Mouse (Mus musculus): ENCODE data around the gene Itga11. TPM values are rescaled to one million over a fixed set of nuclear protein-coding genes. Genes with fewer than 3 reads are reported as not detected.
A peak's percentile ranks its signal among the peaks of the same experiment; 100 is the strongest.

Itga11 gene
- polyA plus RNA-seq, 1 experiment = 3.8 TPM

DNA sequence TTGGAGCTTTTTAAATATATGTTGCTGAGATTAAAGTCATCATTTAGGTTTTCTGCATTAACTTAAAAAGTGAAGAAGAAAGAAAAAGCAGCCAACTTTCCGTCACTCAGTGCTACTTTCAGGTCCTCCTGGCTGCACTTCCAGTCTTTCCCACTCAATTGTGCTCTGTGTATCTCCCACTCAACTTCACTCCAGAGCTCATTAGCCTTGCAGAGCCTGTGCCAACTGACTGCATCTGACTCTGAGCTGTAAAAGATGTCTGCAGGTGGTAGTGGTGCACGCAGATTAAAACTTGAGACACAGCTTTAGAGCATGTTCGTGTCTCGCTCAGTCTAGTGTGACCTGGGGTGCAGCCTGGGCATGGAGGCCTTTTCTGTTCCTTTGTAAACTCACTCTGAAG lies 80.7 kb downstream of the Itga11 start:
- Histone ChIP-seq H3K27me3 (ENCODE audit: control insufficient read depth, insufficient read depth, low read length) (no peaks in the 10 kb centered on the region), H3K4me3 (ENCODE audit: low read depth, low read length) (no peak overlapping the region), H3K27ac (ENCODE audit: insufficient read depth, low read depth, low read length) (no peak overlapping the region), H3K36me3 (ENCODE audit: control insufficient read depth, insufficient read depth, low read length) (no peaks in the 10 kb centered on the region), H3K4me1 (ENCODE audit: control insufficient read depth, insufficient read depth, insufficient read length, low read length) (no peaks in the 10 kb centered on the region)
- TF ChIP-seq CTCF (IDR thresholded peaks at IDR 0.05; ENCODE audit: extremely low read depth, insufficient read length, insufficient replicate concordance, low read depth, low read length) (no peak), POLR2A (IDR thresholded peaks at IDR 0.05; ENCODE audit: low read depth, low read length) (no peak)
- 89% methylated on average over 4 of the region's 4 CpGs for WGBS

DNA sequence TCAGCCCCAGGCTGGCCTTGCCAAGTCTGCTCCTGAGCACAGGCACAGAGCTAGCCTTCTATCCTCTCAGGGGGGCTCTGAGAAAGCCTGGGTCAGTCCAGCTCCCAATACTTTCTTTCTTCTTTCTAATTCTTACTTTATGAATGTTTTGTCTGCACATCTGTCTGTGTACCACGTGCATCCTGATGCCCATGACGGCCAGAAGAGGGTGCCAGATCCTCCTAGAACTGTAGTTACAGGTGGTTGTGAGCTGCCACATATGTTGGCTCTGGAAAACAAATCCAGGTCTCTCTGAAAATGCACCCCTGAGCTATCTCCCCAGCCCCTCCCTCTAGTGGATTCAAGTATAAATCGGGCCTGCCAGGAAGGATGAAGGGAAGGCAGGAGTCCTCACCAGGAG lies 82.0 kb downstream of the Itga11 start:
- TF ChIP-seq POLR2A (IDR thresholded peaks at IDR 0.05; ENCODE audit: low read depth, low read length) (no peak), CTCF (IDR thresholded peaks at IDR 0.05; ENCODE audit: extremely low read depth, insufficient read length, insufficient replicate concordance, low read depth, low read length) (peak; percentile 34; the same call in 1 of the 2 replicates)
- 52% methylated on average over 3 of the region's 3 CpGs for WGBS
- no peaks in the 10 kb centered on the region for H3K36me3 ChIP-seq (ENCODE audit: control insufficient read depth, insufficient read depth, low read length)

DNA sequence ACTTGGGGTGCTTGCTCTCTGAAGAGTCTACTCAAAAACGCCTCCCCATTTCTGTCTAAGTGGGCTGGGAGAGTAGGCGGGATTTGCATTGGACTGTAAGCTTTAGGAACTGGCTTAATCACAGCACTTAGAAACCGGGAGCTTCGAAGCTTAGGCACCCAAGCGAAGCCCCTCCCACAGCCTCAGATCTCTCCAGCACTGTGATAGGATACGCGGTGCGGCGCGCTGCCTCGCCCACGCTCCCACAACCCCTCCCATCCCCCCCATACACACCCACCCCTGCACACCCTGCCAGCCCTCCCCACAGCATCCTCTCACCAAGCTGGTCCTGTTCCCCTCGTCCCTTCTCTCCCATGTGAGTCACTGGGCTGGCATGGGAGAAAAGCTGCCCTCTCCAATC lies 85.9 kb downstream of the Itga11 start:
- Histone ChIP-seq H3K36me3 (ENCODE audit: control insufficient read depth, insufficient read depth, low read length) (no peaks in the 10 kb centered on the region), H3K4me3 (ENCODE audit: low read depth, low read length) (no peak overlapping the region), H3K27ac (ENCODE audit: insufficient read depth, low read depth, low read length) (no peak overlapping the region), H3K27me3 (ENCODE audit: control insufficient read depth, insufficient read depth, low read length) (no peaks in the 10 kb centered on the region), H3K4me1 (ENCODE audit: control insufficient read depth, insufficient read depth, insufficient read length, low read length) (no peaks in the 10 kb centered on the region)
- 23% methylated on average over 13 of the region's 13 CpGs for WGBS
- TF ChIP-seq CTCF (IDR thresholded peaks at IDR 0.05; ENCODE audit: extremely low read depth, insufficient read length, insufficient replicate concordance, low read depth, low read length) (no peak), POLR2A (IDR thresholded peaks at IDR 0.05; ENCODE audit: low read depth, low read length) (no peak)

More for the DNA sequence above, 82.0 kb downstream of the Itga11 start:
- Histone ChIP-seq H3K4me3 (ENCODE audit: low read depth, low read length) (no peak overlapping the region), H3K4me1 (ENCODE audit: control insufficient read depth, insufficient read depth, insufficient read length, low read length) (no peaks in the 10 kb centered on the region), H3K27me3 (ENCODE audit: control insufficient read depth, insufficient read depth, low read length) (no peaks in the 10 kb centered on the region), H3K27ac (ENCODE audit: insufficient read depth, low read depth, low read length) (no peak overlapping the region)

DNA sequence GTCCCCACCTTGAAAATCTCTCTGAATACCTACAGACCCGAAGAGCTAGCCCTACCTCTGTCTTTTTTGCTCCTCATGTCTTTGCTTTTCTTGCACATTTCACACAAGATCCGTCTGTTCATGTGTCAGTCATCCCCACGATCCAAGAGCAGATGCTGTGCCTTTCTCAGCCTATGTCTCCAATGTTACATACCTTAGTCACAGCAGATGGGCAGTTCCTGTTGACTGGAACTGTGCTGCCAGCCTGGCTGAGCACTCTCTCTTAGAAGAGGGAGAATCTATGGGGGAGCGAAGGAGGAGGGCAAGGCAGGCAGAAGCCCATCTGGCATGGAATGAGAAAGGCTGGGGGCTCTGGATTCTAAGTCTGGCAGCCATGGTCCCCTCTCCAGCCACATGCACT lies 87.7 kb downstream of the Itga11 start:
- Histone ChIP-seq H3K4me3 (ENCODE audit: low read depth, low read length) (no peak overlapping the region), H3K4me1 (ENCODE audit: control insufficient read depth, insufficient read depth, insufficient read length, low read length) (no peaks in the 10 kb centered on the region), H3K27ac (ENCODE audit: insufficient read depth, low read depth, low read length) (no peak overlapping the region), H3K36me3 (ENCODE audit: control insufficient read depth, insufficient read depth, low read length) (no peaks in the 10 kb centered on the region), H3K27me3 (ENCODE audit: control insufficient read depth, insufficient read depth, low read length) (no peaks in the 10 kb centered on the region)
- TF ChIP-seq POLR2A (IDR thresholded peaks at IDR 0.05; ENCODE audit: low read depth, low read length) (no peak), CTCF (IDR thresholded peaks at IDR 0.05; ENCODE audit: extremely low read depth, insufficient read length, insufficient replicate concordance, low read depth, low read length) (no peak)
- 69% methylated on average over 4 of the region's 4 CpGs for WGBS

DNA sequence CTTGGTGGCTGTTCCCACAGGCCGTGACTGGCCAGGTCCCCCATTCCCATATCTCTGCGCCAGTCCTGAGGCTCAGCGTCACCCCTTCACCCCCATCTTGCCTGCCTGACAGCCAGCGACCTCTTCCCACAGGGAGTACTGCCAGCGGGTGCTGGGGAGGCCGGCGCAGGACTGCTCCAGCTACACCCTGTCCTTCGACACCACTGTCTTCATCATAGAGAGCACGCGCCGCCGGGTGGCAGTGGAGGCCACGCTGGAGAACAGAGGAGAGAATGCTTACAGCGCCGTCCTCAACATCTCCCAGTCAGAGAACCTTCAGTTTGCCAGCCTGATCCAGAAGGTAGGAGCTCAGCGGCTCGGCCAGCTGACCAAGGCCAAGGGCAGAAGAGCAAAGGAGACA lies 89.8 kb downstream of the Itga11 start:
- no peaks in the 10 kb centered on the region for H3K4me1 ChIP-seq (ENCODE audit: control insufficient read depth, insufficient read depth, insufficient read length, low read length)
- no peaks in the 10 kb centered on the region for H3K36me3 ChIP-seq (ENCODE audit: control insufficient read depth, insufficient read depth, low read length)
- H3K27me3 ChIP-seq (ENCODE audit: control insufficient read depth, insufficient read depth, low read length) = no peaks in the 10 kb centered on the region
- H3K4me3 ChIP-seq (ENCODE audit: low read depth, low read length) = no peak overlapping the region
- H3K27ac ChIP-seq (ENCODE audit: insufficient read depth, low read depth, low read length) = no peak overlapping the region
- 77% methylated on average over 17 of the region's 17 CpGs for WGBS
- TF ChIP-seq CTCF (IDR thresholded peaks at IDR 0.05; ENCODE audit: extremely low read depth, insufficient read length, insufficient replicate concordance, low read depth, low read length) (no peak), POLR2A (IDR thresholded peaks at IDR 0.05; ENCODE audit: low read depth, low read length) (no peak)

DNA sequence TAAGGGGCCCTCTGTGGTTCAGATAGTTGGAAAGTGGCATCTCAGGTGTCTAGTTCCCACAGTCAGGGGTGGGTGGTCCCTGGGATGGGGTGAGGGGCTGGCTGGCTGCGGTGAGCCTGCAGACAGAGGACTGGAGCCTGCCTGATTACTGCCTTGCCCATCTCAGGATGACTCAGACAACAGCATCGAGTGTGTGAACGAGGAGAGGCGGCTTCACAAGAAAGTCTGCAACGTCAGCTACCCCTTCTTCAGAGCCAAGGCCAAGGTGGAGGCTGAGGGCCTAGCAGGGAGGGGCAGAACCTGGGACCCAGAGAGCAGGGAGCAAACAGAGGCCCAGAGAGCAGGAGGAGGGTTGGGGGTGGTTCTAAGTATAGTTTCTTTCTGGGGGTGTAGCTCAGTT lies 90.7 kb downstream of the Itga11 start:
- 63% methylated on average over 5 of the region's 5 CpGs for WGBS
- no peak overlapping the region for H3K4me3 ChIP-seq (ENCODE audit: low read depth, low read length)
- no peak overlapping the region for H3K27ac ChIP-seq (ENCODE audit: insufficient read depth, low read depth, low read length)
- no peaks in the 10 kb centered on the region for H3K4me1 ChIP-seq (ENCODE audit: control insufficient read depth, insufficient read depth, insufficient read length, low read length)
- H3K27me3 ChIP-seq (ENCODE audit: control insufficient read depth, insufficient read depth, low read length) = no peaks in the 10 kb centered on the region
- TF ChIP-seq POLR2A (IDR thresholded peaks at IDR 0.05; ENCODE audit: low read depth, low read length) = no peak
- no peak for TF ChIP-seq CTCF (IDR thresholded peaks at IDR 0.05; ENCODE audit: extremely low read depth, insufficient read length, insufficient replicate concordance, low read depth, low read length)
- no peaks in the 10 kb centered on the region for H3K36me3 ChIP-seq (ENCODE audit: control insufficient read depth, insufficient read depth, low read length)

DNA sequence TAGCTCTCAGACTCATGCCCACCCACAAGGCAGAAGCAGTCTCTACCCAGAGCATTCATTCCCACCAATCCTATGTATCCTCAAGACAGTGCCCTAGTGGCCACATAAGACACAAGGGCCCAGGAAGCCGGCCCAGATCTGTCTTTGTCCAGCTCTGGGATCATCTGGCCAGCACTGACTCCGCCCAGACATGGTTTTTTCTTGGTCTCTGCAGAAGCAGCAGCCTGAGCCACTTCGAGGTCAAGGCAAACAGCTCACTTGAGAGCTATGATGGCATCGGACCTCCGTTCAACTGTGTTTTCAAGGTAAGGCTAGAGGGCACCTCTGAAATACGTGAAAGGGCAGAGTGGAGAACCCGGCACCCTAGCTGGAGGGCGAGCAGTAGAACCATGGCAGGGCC lies 95.1 kb downstream of the Itga11 start:
- Histone ChIP-seq H3K36me3 (ENCODE audit: control insufficient read depth, insufficient read depth, low read length) (no peaks in the 10 kb centered on the region), H3K27ac (ENCODE audit: insufficient read depth, low read depth, low read length) (no peak overlapping the region), H3K27me3 (ENCODE audit: control insufficient read depth, insufficient read depth, low read length) (no peaks in the 10 kb centered on the region), H3K4me1 (ENCODE audit: control insufficient read depth, insufficient read depth, insufficient read length, low read length) (no peaks in the 10 kb centered on the region), H3K4me3 (ENCODE audit: low read depth, low read length) (no peak overlapping the region)
- TF ChIP-seq CTCF (IDR thresholded peaks at IDR 0.05; ENCODE audit: extremely low read depth, insufficient read length, insufficient replicate concordance, low read depth, low read length) = no peak
- TF ChIP-seq POLR2A (IDR thresholded peaks at IDR 0.05; ENCODE audit: low read depth, low read length) = no peak
- WGBS = 73% methylated on average over 8 of the region's 8 CpGs

DNA sequence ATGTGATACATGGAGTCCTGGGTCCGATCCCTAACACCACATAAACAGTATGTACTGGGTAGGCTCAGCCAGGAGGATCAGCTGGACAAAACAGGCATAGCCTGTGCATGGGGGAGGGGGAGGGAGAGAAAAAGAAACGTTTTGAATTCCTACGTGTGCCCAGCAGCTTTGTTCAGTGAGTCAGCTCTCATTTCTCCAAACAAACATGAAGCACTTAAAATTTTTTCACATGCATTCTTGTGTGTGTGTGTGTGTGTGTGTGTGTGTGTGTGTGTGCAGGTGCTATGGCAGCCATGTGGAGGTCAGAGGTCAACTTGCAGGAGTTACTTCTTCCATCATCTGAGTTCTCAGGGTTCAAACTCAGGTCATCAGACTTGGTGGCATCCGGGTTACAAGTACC lies 97.8 kb downstream of the Itga11 start:
- no peak overlapping the region for H3K27ac ChIP-seq (ENCODE audit: insufficient read depth, low read depth, low read length)
- H3K27me3 ChIP-seq (ENCODE audit: control insufficient read depth, insufficient read depth, low read length) = no peaks in the 10 kb centered on the region
- H3K4me3 ChIP-seq (ENCODE audit: low read depth, low read length) = no peak overlapping the region
- TF ChIP-seq CTCF (IDR thresholded peaks at IDR 0.05; ENCODE audit: extremely low read depth, insufficient read length, insufficient replicate concordance, low read depth, low read length) = no peak
- TF ChIP-seq POLR2A (IDR thresholded peaks at IDR 0.05; ENCODE audit: low read depth, low read length) = no peak
- H3K4me1 ChIP-seq (ENCODE audit: control insufficient read depth, insufficient read depth, insufficient read length, low read length) = no peaks in the 10 kb centered on the region
- 35% methylated on average over 4 of the region's 4 CpGs for WGBS
- H3K36me3 ChIP-seq (ENCODE audit: control insufficient read depth, insufficient read depth, low read length) = no peaks in the 10 kb centered on the region

Measured in small intestine, adult 2 months (tissue).